In genomic region chr1:157712519-157712918, GRCm38 (mm10) we compare ENCODE assay signal across 28 mouse cellular contexts.
DNase-seq lines count a peak whose midpoint lies in the region; ATAC-seq and TF ChIP-seq lines count a peak whose summit lies in the region.
"Had no signal": no experiment of that assay in that cellular context is flagged by ENCODE, and none has a peak within 500 bp of the region (broad histone marks: within the 10 kb centered on the region; RNA-seq: fewer than 3 reads in every experiment).

No protein-coding gene starts in this region.

- no peak overlapping the region for H3K9ac ChIP-seq in hindbrain, embryonic 11.5 days (ENCODE audit: low read depth, low read length)
- H3K9ac ChIP-seq in hindbrain, postnatal 0 days (replicated peaks; ENCODE audit: low read length) = no peak overlapping the region
- H3K9ac ChIP-seq in midbrain, embryonic 11.5 days (ENCODE audit: low read length) = no peak overlapping the region
- H3K9ac ChIP-seq in midbrain, embryonic 16.5 days (ENCODE audit: low read depth, low read length) = no peak overlapping the region
- H3K9ac ChIP-seq: forebrain, embryonic 13.5 days; heart, embryonic 13.5 days; hindbrain, embryonic 13.5 days had no signal

- H3K4me2 ChIP-seq in hindbrain, embryonic 11.5 days (replicated peaks; ENCODE audit: low read depth, low read length) = no peak overlapping the region
- no peak overlapping the region for H3K4me2 ChIP-seq in hindbrain, postnatal 0 days (ENCODE audit: low read depth, low read length)
- no peak overlapping the region for H3K4me2 ChIP-seq in midbrain, embryonic 11.5 days
- no peak overlapping the region for H3K4me2 ChIP-seq in midbrain, embryonic 16.5 days (ENCODE audit: low read length)
- H3K4me2 ChIP-seq: forebrain, embryonic 13.5 days; heart, embryonic 13.5 days; hindbrain, embryonic 13.5 days had no signal

- no peak overlapping the region for H3K27ac ChIP-seq in hindbrain, embryonic 11.5 days (ENCODE audit: low read depth, low read length)
- H3K27ac ChIP-seq in hindbrain, postnatal 0 days = no peak overlapping the region
- H3K27ac ChIP-seq in midbrain, embryonic 11.5 days (ENCODE audit: low read depth, low read length) = no peak overlapping the region
- no peak overlapping the region for H3K27ac ChIP-seq in midbrain, embryonic 16.5 days (ENCODE audit: low read length)
- H3K27ac ChIP-seq: forebrain, embryonic 10.5 days; forebrain, embryonic 13.5 days; heart, adult 2 months; heart, embryonic 10.5 days; heart, embryonic 13.5 days; hindbrain, embryonic 13.5 days had no signal

- 35% methylated on average over 2 of the region's 2 CpGs for WGBS in hindbrain, embryonic 11.5 days
- 8% methylated on average over 2 of the region's 2 CpGs for WGBS in hindbrain, postnatal 0 days
- WGBS in midbrain, embryonic 11.5 days = 26% methylated on average over 2 of the region's 2 CpGs
- WGBS in midbrain, embryonic 16.5 days = 25% methylated on average over 2 of the region's 2 CpGs

- H3K4me1 ChIP-seq in hindbrain, embryonic 11.5 days (replicated peaks; ENCODE audit: control insufficient read depth, insufficient read depth, low read length) = peaks cover 3% of the 10 kb centered on the region
- peaks cover 6% of the 10 kb centered on the region; the same call in 1 of the 2 replicates for H3K4me1 ChIP-seq in hindbrain, postnatal 0 days (ENCODE audit: insufficient read depth, low read length)
- peaks cover 5% of the 10 kb centered on the region; the same call in 1 of the 2 replicates for H3K4me1 ChIP-seq in midbrain, embryonic 11.5 days (ENCODE audit: control insufficient read depth, insufficient read depth, low read length)
- no peaks in the 10 kb centered on the region for H3K4me1 ChIP-seq in midbrain, embryonic 16.5 days (ENCODE audit: control insufficient read depth, insufficient read depth, low read length)
- H3K4me1 ChIP-seq: forebrain, embryonic 13.5 days; heart, embryonic 10.5 days; heart, embryonic 13.5 days had no signal

- peak; percentile 29 for DNase-seq in embryo, embryonic 10 days (ENCODE audit: low spot score)
- no peak for DNase-seq in embryo, embryonic 9.5 days (ENCODE audit: extremely low spot score)
- DNase-seq in hindbrain, embryonic 11.5 days (ENCODE audit: low spot score) = peak; percentile 43
- no peak for DNase-seq in hindbrain, postnatal 0 days (ENCODE audit: low spot score)
- DNase-seq in midbrain, embryonic 11.5 days (ENCODE audit: low spot score, missing footprints) = no peak
- peak; percentile 28 for DNase-seq in embryo, embryonic 11 days
- DNase-seq: adrenal gland, postnatal 10 days; adrenal gland, postnatal 36 days; B cell, adult 2 months; cerebellum, adult 11 months; cerebellum, adult 2 months; cerebellum, adult 9-11 months; cerebellum, postnatal 36 days; gastrocnemius, postnatal 10 days; gastrocnemius, postnatal 36 days; heart, adult 2 months; heart, postnatal 14 days; heart, postnatal 4 days had no signal

- H3K9me3 ChIP-seq in hindbrain, embryonic 11.5 days (ENCODE audit: control insufficient read depth, low read length) = no peaks in the 10 kb centered on the region
- H3K9me3 ChIP-seq in hindbrain, postnatal 0 days (ENCODE audit: low read length) = no peaks in the 10 kb centered on the region
- H3K9me3 ChIP-seq in midbrain, embryonic 11.5 days (ENCODE audit: control insufficient read depth, low read length) = no peaks in the 10 kb centered on the region
- no peaks in the 10 kb centered on the region for H3K9me3 ChIP-seq in midbrain, embryonic 16.5 days (replicated peaks; ENCODE audit: control insufficient read depth, low read length, poor library complexity, severe bottlenecking)
- H3K9me3 ChIP-seq: forebrain, embryonic 10.5 days; forebrain, embryonic 13.5 days; heart, embryonic 10.5 days; heart, embryonic 13.5 days; hindbrain, embryonic 13.5 days had no signal

- no peak overlapping the region for H3K4me3 ChIP-seq in hindbrain, embryonic 11.5 days (ENCODE audit: low read depth, low read length)
- H3K4me3 ChIP-seq in hindbrain, postnatal 0 days (ENCODE audit: low read length) = no peak overlapping the region
- H3K4me3 ChIP-seq in midbrain, embryonic 11.5 days (ENCODE audit: low read depth, low read length) = no peak overlapping the region
- H3K4me3 ChIP-seq in midbrain, embryonic 16.5 days (ENCODE audit: low read depth, low read length) = no peak overlapping the region
- H3K4me3 ChIP-seq: forebrain, embryonic 10.5 days; forebrain, embryonic 13.5 days; heart, adult 2 months; heart, embryonic 10.5 days; heart, embryonic 13.5 days; hindbrain, embryonic 13.5 days had no signal

- ATAC-seq in hindbrain, embryonic 11.5 days (ENCODE audit: low FRiP score) = peak; percentile 72
- no peak for ATAC-seq in hindbrain, postnatal 0 days
- ATAC-seq in midbrain, embryonic 11.5 days (ENCODE audit: low FRiP score) = peak; percentile 67; the same call in 1 of the 2 replicates
- ATAC-seq in midbrain, embryonic 16.5 days = no peak
- ATAC-seq: forebrain, embryonic 13.5 days; forebrain, embryonic 16.5 days; intestine, postnatal 0 days; Patski had no signal

- no peak for TF ChIP-seq CTCF in hindbrain, postnatal 0 days (IDR thresholded peaks at IDR 0.05; ENCODE audit: low read depth)

- H3K36me3 ChIP-seq in hindbrain, embryonic 11.5 days (ENCODE audit: control insufficient read depth, insufficient read depth, low read length) = no peaks in the 10 kb centered on the region
- H3K36me3 ChIP-seq in hindbrain, postnatal 0 days (ENCODE audit: insufficient read depth, low read length) = no peaks in the 10 kb centered on the region
- H3K36me3 ChIP-seq in midbrain, embryonic 11.5 days (ENCODE audit: control insufficient read depth, insufficient read depth, low read length) = no peaks in the 10 kb centered on the region
- no peaks in the 10 kb centered on the region for H3K36me3 ChIP-seq in midbrain, embryonic 16.5 days (ENCODE audit: control insufficient read depth, insufficient read depth, low read length)
- H3K36me3 ChIP-seq: forebrain, embryonic 10.5 days; G1E; heart, embryonic 10.5 days; heart, embryonic 13.5 days; hindbrain, embryonic 13.5 days had no signal

- no peaks in the 10 kb centered on the region for H3K27me3 ChIP-seq in hindbrain, embryonic 11.5 days (ENCODE audit: control insufficient read depth, insufficient read depth, low read length)
- H3K27me3 ChIP-seq in hindbrain, postnatal 0 days (ENCODE audit: insufficient read depth, low read length) = no peaks in the 10 kb centered on the region
- H3K27me3 ChIP-seq in midbrain, embryonic 11.5 days (ENCODE audit: control insufficient read depth, insufficient read depth, low read length) = no peaks in the 10 kb centered on the region
- H3K27me3 ChIP-seq in midbrain, embryonic 16.5 days (ENCODE audit: control insufficient read depth, insufficient read depth, low read depth, low read length) = no peaks in the 10 kb centered on the region
- H3K27me3 ChIP-seq: forebrain, embryonic 13.5 days; heart, embryonic 13.5 days; hindbrain, embryonic 13.5 days; Patski had no signal

Comparison
In these comparisons a context has a peak if more than half of its experiments do, and no peak if none do; other contexts are left out.
1. DNase-seq: peak in embryo, embryonic 10 days (single experiment), hindbrain, embryonic 11.5 days (single experiment) and embryo, embryonic 11 days (single experiment); none in embryo, embryonic 9.5 days (single experiment), hindbrain, postnatal 0 days (single experiment) and midbrain, embryonic 11.5 days (single experiment).
2. ATAC-seq: peak in hindbrain, embryonic 11.5 days (single experiment) and midbrain, embryonic 11.5 days (single experiment); none in hindbrain, postnatal 0 days (single experiment) and midbrain, embryonic 16.5 days (single experiment).